Mouse (Mus musculus) embryo, embryonic 10 days (tissue): ENCODE data around the gene Zscan29.

Experiments used
- DNase-seq: peaks from one replicate; pipeline ENCODE4 v3.0.0-alpha.2; 2015; ENCODE audit warnings: low spot score

Gene Zscan29

DNA sequence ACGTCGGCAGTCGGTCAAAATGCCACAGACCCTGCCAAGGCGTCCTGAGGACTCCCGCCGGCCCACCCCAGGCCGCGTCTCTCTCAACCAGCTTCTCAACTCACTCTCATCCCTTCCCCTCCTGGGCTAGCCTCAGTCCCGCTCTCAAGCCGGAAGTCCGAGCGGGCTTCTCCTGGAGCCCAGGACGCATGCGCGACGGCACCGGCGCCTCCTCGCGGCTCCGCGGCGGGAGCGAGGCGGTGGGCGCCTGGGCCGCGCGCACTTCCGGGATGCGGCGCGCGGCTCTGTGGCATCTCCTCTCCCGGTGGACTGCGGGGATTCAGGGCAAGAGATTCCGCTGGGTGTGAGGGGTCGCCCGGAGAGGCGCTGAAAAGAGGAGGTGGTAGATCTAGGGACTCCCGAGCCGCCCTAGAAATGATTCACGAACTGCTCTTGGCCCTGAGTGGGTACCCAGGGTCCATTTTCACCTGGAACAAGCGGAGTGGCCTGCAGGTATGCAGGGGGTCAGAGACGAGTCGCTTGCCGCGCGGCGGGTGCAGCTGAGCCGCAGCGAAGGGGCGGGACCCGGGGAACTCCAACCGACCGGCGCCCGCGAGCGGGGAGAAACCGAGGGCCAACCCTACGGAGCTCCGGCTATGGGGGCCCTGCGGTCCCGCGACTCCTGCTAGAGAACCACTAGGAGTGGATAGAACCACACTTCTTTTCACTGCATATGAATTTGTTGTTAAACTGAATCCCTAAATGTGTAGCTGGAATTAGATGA lies at the start of gene Zscan29:
Gene Zscan29, minus strand, starts transcription at position 146 of the 763 bp plus-strand sequence.
- peak; percentile 95 for DNase-seq

DNA sequence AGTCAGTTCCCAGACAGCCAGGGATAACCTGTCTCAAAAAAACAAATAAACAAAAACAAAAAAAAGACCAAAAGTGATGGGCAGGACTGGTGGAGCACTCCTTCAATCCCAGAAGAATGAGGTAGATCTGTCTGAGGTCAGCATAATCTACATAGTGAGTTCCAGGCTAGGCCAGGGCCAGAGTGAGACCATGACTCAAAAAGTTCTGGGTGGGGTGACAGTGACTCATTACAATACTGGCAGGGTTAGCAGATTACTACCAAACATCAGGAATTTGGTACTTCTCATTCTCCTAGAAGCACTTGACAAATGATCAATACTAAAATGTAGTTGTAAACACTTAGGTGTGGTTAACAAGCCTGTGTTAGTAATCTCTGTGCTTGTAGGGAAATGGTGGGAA lies 49.1 kb upstream of the Zscan29 start:
- DNase-seq: no peak

DNA sequence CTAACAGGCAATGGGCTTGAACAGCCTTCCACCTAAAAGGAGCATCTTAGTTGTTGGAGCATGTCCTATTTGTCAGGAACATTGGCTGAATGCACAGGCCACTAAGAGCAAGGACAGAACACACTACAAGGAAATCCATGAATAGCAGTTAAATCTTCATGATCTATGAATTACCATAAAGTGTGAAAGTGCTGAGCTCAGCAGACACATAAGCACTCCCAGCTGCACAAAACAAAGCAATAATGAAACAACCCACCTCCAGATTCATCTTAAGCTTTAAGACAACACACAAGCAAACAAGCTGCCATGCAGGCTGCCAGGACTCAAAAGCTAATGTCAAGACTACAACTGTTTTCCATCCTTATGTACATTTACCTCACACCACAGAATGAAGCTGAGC lies 48.3 kb upstream of the Zscan29 start:
- no peak for DNase-seq

- no peak for DNase-seq
Observed at GRCm38 (mm10) chr2:121214491-121214890, 43.6 kb upstream of the Zscan29 start.

- no peak for DNase-seq
Observed at GRCm38 (mm10) chr2:121206541-121206940, 35.6 kb upstream of the Zscan29 start.

GRCm38 (mm10) chr2:121204276-121204675 lies 33.4 kb upstream of the Zscan29 start:
- DNase-seq: no peak

DNA sequence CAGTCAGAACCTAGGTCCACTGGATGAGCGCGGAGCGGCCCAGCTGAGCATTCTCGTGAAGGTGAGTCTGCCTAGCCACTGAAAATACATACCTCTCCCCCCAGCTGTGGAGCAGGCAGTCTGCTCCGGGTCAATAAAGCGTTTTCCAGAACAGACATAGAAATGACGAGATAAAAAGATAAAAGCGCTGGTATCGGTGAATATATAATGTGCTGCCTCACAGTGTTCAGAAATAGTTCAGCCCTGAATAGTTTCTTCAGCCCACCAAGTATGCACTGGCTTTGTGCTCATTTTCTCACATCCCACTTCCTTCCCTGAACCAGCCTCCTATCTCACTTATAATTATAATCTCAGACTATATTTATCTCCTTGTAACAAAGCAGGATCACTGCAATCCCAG lies 24.5 kb upstream of the Zscan29 start:
- no peak for DNase-seq

DNA sequence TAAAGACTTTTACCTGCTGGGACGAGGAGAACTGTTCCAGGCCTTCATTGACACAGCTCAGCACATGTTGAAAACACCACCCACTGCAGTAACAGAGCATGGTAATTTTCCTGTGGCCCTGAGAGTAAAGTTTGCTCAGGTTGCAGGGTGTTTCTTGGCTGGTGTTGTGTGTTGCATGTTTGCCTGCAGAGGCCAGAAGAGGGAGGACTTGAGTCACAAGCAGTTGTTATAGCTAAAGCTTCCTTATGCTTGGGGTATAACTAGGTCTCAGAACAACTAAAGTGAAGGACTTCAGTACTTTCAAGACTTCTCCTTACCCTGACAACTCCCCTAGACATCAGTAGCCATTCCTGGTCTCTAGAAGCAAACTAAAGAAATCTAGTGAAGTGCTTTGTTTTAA lies 17.6 kb upstream of the Zscan29 start:
- DNase-seq: peak; percentile 13

DNA sequence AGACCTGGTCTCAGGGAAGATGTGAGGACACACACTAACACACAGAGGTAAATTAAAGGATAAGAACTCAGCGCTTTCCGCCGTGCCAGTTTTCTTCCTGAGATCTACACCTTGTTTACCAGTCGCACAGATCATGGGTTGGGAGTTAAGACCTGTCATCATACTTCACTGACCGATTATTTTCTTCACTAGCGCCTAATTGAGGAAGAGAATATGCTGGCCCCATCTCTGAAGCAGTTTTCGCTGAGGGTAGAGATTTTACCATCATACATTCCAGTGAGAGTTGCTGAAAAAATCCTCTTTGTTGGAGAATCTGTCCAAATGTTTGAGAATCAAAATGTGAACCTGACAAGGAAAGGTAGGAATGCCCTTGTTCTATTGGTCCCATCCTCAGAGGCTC lies 13.2 kb upstream of the Zscan29 start:
- no peak for DNase-seq

DNA sequence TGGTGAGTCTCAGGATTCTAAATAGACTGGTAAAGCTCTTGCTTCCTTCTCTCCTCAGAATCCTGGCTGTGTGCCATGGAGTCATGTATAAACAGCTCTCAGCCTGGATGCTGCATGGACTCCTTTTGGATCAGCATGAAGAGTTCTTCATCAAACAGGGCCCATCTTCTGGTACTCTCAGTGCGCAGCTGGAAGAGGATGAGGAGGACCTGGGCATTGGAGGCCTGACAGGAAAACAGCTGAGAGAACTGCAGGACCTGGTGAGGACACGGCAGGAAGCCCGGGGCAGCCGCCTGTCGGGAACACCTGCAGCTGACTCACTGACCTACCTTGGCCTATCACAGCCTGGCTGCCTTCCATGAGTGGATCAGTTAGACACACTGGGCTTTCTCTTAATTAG lies 12.5 kb upstream of the Zscan29 start:
- DNase-seq: no peak

DNA sequence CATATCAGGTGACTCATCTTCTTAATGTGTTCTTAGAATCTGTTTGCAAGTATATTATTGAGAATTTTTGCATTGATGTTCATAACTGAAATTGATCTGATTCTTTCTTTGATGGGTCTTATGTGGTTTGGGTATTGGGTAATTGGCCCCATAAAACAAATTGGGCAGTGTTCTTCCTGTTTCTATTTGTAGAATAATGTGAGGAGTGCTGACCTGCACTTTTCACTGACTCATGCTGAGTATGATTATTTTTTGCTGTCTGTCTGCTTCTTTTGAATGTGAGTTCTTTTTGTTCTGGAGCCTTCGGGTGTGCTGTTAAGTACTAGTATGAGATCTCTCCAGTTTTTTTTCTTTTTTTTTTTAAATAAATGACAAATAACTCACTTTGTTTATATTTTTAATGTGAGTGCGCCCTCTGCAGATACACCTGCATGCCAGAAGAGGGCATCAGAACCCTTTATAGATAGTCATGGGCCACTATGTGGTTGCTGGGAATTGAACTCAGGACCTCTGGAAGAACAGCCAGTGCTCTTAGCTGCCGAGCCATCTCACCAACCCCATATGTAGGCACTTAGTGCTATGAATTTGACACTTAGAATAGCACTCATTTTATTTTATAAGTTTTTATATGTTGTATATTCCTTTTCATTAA lies 8.0 kb upstream of the Zscan29 start:
- no peak for DNase-seq

- DNase-seq: peak; percentile 65
Observed at GRCm38 (mm10) chr2:121170481-121170971, 399 bp downstream of the Zscan29 start, which contains the start of gene Tubgcp4. TSS of gene Tubgcp4 (plus strand) at chr2:121170654.

DNA sequence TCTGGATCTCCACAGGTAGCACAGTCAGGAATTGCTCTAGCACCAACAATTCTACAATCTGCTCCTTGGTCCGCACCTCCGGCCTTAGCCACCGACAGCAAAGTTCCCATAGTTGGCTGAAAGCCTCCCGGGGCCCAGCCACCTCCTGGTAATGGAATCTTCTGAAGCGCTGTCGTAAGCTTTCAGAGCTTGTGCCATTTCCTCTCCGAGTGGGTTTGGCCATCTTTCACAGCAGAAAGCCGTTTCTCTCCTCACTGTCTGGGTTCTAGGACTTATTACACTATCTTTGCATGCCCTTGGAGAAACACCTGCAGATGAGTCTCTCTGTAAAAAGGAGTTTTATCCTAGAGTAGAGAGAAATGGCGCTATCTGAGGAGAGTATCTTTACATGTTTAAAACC lies 1.0 kb downstream of the Zscan29 start:
- DNase-seq: peak; percentile 7

GRCm38 (mm10) chr2:121169173-121169572 lies 1.8 kb downstream of the Zscan29 start:
- no peak for DNase-seq

GRCm38 (mm10) chr2:121153100-121153499 lies 17.8 kb downstream of the Zscan29 start:
- DNase-seq: peak; percentile 13

GRCm38 (mm10) chr2:121149679-121150078 lies 21.2 kb downstream of the Zscan29 start:
- DNase-seq: no peak

DNA sequence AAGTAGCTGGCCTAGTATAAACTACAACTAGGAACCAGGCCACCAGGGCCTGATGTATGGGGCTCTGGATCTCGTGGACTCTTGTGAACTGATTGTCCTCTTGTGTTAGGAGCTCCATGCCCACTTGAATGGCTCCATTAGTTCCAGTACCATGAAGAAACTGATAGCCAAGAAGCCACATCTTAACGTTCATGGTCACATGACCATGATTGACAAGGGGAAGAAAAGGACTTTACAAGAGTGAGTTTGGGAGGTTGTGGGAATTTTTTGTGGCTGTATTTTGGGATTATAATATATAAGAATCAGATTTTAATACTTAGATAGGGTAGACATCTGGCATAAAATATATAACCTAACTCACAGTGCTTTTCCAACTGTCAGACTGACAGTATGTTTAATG lies 28.5 kb downstream of the Zscan29 start:
- no peak for DNase-seq

GRCm38 (mm10) chr2:121141216-121142035 lies 29.5 kb downstream of the Zscan29 start:
- no peak for DNase-seq

DNA sequence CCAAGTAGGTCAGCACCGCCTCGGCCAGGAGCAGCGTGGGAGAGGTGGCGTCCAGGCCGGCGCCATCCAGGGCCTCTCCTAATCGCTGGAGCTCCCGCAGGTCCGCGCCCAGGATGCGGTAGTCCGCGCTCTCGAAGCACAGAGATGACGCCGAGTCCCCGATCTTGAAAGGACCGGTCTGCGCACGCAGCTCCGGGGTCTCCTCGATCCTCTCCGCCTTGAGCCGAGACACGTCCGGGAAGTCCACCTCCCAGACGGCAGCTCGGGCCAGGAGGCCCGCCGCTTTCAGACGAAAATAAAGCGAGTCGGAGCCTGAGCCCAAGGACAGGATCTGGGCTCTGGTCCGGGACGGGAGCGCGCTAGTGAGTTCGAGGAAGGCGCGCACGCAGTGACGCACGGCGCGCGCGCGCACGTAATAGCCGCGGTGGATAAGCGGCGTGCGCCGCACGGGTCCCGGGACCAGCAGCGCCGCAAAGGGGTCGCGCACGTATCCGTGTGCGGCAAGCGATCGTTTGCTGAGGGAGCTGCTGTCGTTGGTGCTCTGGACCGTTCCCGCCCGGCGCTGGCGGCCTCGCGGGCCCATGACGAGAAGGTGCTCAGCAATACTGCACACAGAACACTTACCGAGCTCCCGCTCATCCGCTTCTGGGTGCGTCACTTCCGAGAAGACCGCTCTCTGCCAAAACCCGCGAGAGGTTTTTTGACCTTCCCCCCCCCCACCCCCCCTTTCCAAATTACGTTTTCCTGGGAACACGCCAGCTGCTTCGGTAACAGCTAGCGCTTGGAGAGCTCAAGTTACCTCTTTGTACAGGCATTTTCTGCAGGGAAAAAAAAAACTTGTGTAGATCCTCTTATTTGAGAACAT lies 30.7 kb downstream of the Zscan29 start, which contains the start of the genes Adal and Lcmt2:
Gene Adal, plus strand, starts transcription at position 411 of the 865 bp plus-strand sequence.
Gene Lcmt2, minus strand, starts transcription at position 636 of the 865 bp plus-strand sequence.
- peak; percentile 93 for DNase-seq

DNA sequence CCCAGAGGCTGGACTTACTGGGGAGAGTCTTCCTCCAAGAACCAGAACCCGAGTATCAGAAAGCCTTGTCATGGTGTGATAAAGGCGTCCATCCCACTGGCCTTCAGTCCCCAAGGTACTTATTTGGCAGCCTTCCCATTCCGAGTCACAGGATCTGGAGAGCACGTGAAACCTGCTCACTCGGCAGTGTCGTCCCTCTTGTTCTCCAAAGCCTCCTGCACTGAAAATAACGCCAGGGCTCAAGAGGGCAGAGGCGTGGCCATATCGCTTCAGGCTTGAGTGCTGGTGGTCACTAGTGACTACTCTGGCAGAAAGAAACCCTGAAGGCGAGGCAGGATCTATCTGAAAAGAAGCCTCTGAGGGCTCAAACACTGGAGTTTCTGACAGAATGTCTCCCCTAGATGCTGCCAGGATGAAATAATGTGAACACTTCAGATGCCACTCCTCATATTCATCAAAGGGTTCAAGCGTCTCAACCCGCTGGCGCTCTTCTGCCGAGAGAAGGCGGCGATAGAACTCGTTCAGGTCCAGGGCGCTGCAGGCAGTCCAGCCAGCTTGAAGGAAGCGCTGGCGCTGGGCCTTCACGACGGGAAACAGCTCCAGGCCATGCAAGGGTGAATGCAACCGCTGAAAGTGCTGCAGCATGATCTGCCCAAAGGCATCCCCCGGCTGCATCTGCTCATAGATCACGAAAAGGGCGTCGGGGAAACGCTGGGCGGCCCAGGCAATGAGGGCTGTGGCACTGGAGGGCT lies 31.5 kb downstream of the Zscan29 start:
- DNase-seq: no peak

DNA sequence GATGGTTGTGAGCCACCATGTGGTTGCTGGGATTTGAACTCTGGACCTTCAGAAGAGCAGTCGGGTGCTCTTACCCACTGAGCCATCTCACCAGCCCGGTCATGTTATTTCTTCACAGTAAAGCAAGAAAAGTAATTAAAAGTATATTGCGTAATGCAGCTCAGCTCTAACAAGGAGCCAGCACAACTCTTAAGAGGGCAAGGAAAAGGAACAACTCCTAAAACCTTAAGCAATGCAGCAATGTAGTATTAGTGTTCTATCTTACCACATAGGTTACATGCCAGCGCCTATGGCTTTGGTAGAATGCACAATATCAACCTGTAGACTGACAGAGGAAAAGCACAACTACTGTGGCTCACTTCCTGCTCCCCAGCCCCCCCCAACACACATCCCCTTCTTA lies 33.6 kb downstream of the Zscan29 start:
- no peak for DNase-seq
